Mouse (Mus musculus) testis, postnatal 14 days (tissue): ENCODE results near the gene Ccdc187.

Source experiments
- DNase-seq: peaks from one replicate; pipeline ENCODE4 v3.0.0; 2021; ENCODE audit warnings: low spot score

The Ccdc187 gene

DNA sequence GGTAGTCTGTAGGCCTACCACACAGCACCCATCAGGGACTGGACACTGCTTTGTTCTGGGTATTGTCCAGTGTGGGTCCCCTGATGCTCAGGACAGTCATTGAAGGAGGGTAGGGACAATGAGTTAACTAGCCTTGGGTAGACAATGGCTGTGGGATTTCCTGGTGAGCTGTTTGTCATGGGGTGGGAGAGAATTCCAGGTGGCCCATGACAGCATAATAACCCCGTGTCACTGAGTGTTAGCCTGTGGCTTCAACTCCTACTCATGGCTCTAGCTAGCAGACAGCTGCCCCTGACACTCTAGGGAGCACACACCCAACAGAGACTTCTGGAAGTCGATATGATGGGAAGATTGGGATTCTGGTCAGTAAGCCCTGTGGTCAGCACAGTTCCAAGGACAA, at the start of gene Ccdc187:
Gene Ccdc187 (minus strand): TSS at position 101 of the 400 bp plus-strand sequence.
- DNase-seq, result no peak

DNA sequence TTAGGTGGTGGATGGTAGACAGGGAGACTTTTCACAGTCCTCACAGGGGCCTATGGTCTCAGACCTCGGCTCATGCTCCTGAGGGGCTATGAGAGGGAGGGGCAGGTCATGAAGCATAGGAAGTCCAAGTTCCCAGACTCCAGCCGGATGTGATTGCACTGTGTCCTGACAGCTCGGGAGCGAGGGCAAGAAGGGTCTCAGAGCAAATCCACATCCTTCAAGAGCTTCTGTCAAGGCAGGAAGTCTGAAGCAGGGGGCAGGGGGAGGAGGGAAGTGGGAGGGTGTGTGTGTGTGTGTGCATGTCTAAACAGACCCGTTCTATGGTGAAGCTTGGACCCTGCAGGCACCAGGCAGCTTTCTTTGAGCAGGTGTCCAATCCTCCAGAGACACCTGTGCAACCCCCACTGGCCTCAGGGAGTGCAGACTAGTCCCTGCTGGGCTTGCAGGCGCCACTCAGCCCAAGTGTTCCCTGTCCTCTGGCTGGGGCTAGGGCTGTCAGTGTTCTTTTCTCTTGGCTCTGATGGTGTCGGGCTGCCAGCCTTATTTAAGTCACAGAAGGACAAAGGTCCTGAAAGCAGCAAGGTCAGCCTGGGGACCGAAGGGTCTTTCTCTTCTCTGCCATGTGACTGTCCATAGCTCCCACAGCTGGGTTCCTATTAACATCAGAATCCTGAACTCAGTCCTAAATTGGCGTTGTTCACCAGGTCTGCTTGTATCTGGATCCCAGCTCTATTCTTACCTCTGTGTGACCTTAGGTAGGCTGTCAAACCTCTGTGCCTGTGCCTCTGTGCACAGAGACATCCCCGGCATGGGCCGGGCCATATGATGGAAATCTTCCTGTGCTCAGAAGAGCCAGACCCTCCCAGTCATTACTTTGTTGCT, 48.5 kb upstream of the Ccdc187 start:
- DNase-seq, result no peak

DNA sequence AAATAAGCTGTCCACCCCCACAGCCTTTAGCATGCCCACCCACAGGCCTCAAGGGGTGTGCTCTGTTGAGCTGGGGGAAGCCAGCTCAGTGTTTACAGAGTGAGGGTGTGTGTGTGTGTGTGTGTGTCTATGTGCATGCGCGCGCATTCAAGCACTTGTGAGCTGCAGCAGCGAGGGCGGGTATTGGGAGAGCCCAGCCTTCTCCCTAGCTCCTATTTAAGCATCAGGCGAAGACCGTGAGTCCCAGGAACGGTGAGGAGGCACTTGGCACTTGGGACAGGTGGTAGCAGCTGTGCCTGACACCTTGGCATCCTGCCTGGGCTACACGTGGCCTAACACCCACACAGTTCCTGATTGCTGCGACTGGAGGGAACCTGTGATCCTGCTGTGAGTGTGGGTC, 47.7 kb upstream of the Ccdc187 start:
- peak; percentile 60 for DNase-seq

DNA sequence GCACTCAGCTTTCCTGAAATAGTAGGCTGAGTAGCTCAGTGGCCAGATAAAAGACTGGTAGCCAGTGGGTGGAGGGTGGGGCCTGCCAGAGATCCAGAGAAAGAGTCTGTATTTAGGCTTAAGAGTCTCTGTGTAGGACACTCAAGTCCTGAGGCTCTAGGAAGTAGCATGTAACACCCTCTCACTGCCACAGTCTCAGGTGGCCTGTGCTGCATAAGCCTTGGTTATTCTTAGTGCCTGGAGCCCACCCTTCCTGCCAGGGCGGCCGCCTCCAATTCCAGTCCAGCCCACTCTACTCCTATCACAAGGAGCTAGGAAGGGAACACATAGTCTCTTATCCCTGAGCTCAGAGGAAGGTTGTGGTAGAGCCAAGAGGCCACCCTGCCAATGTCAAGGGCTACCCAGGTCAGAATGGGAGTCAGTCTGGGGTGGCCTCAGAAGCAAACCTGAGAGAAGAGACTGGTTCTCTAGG, 47.2 kb upstream of the Ccdc187 start:
- DNase-seq, result no peak

DNA sequence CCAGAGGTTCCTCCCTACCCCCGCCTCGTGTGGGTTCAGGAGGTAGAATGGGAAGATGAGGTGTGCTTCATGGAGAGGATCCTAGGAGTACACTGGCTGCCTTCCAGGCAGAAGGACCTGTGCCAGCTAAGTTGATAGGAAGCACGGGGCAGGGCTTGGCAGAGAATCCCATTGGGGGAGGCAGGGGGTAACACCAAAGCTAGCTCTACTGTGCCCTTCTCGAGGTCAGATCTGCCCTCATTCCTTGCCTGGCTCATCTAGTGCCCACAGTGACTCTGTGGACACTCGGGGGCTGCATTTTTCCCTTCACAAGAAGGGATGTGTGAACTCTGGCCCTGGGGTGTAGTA, 44.8 kb upstream of the Ccdc187 start:
- peak; percentile 70 for DNase-seq

DNA sequence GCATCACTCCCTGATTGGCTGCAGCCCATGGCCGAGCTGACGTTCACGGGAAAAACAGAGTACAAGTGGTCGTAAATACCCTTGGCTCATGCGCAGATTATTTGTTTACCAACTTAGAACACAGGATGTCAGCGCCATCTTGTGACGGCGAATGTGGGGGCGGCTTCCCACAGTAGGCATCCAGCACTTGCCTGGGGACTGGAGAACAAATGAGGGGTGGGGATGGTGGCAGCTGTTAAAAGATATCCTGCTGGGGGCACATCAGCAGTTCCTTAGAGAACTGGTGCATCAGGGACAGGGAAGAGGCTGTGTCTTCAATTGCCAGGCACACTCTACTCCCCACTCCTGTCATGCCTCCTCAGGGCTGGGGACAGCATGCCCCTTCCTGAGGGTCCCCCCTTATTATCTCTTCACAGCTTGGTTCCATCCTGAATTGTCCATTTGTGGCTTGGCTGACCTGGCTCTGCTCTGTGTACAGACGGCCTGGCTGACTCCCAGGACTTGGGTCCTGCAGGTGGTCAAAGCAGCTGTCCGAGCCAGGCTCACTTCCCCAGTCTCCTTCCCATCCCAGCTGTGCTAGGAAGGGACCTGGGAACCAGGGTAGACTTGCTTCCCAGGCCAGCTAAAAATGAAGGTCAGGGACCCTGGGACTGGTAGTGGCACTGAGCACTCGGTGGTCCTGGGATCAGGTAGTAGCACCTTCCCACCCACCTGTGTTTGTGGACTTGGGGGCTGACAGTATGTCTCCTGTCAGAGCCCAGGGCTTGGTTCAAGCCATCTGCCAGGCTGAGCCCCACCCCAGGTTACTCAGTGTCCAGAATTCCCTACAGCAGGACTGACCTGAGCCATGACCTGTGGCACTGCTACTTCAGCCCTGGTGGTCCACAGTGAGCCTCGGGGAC, 44.2 kb upstream of the Ccdc187 start:
- DNase-seq, result no peak

DNA sequence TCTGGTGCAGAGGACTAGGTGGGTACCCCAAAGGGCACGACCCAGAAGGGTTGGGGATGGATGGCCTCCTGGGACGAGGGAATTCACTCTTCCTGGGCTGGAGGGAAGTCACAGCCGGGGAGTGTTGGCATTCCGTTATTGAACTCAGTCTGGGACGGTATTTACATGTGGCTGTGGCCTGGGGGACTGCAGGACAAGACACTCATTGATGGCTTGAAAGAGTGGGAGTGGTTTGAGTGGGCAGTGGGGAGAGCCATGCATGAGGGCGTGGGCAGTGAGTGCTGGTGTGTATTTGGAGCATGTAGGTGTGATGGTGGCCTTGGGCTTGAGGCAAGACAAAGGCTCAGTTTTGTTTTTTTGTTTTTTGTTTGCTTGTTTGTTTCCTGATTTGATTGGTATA, 36.3 kb upstream of the Ccdc187 start:
- DNase-seq, result no peak

DNA sequence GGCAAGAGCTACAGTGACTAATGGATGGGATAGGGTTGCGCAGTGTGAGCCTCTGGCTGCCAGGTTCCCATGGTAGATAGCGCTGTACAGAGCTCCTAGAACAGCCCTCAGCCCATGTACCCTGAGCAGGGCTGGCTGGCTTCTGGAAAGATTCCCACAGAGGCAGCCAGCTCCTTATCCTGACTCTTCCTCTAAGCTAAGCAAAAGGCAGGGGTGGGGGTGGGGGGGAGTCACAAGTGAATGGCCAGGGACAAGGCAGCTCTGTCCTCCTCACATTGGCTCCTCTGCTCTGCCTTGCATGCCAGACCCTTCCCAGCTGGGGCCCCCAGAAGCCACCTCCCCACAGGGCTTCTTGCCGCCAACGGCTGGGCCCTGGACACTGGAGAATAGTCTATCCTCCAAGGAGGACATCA, 35.7 kb upstream of the Ccdc187 start:
- no peak for DNase-seq

DNA sequence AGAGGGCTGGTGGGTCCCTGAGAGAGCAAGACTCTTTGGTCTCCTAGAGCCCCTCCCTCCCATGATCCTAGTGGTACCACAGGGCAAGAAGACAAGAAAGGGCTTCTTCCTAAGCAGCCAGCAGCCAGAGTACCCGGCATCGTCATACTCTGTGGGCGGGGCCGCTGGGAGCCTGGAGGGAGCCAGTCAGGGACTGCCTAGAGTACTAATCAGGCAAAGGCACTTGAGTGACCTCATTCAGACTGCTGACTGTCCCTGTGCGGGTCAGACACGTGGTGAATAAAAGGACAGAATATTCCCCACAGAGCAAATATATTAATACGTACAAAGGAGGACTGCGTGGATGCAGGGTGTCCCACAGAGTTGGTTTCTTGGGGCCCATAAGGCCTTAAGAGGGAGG, 35.0 kb upstream of the Ccdc187 start:
- no peak for DNase-seq

DNA sequence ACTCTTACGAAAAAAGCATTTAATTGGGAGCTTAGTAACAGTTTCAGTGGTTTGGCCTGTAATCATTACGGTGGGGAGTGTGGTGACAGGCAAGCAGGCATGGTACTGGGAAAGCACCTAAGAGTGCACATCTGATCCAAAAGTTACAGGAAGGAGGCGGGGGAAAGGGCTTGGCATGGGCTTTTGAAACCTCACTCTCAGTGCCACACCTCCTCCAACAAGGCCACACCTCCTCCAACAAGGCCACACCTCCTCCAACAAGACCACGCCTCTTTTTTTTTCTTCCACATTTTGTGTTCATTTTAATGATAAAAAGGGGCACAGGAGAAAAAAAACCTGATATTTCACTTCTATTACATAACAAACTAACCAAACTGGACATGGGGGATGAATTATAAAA, 33.5 kb upstream of the Ccdc187 start:
- no peak for DNase-seq

DNA sequence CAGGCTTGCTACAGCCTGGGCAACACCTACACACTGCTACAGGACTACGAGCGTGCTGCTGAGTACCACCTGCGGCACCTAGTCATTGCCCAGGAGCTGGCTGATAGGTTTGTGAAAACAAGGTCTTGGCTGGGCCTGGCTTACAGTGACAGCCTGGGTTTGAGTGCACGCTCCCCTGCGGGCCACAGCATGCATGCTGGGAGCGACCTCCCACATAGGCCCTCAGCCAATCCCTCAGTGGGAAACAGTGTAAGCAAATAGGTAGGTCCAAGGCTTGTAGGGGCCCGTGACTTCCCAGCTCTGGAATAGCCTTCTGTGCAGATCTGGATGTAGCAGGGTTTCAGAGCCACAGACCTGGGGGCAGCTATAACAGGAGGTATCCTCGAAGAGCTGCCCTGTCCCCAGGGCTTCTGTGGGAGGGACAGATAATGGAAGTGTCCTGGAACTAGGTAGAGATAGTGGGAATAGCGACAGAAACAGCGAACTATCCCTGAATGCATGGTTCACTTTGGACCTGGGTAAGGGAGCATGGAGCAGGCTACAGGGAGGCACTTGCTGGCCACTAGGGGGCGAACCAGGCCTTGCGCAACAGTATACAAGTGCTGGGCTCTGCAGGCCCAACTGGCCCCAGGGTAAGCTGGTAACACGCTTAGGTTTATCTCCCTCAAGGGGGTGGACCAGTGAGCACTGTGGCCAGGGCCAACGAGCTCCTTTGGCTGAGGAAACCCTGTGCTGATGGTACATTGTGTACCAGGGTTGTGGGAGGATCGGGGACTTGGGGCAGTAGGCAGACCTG, 31.2 kb upstream of the Ccdc187 start:
- DNase-seq, result peak; percentile 63

DNA sequence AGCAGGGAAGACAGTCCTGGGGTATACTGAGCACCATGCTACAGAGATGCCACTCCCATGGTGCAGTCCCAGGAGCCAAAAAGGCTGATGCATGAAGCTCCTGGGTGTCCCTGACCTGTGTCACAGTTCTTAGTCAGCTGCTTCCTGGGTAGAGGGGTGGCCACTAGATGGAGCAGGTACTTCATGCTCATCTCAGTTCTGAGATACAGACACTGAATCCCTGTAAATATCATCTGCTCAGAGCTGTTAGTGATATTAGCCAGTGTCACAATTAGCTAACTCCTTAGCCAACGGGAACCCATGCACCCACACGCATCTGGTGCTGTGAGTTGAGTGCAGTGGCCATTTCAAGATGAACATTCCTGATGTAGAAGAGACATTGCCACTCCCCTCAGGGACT, 30.6 kb upstream of the Ccdc187 start:
- DNase-seq, result no peak

DNA sequence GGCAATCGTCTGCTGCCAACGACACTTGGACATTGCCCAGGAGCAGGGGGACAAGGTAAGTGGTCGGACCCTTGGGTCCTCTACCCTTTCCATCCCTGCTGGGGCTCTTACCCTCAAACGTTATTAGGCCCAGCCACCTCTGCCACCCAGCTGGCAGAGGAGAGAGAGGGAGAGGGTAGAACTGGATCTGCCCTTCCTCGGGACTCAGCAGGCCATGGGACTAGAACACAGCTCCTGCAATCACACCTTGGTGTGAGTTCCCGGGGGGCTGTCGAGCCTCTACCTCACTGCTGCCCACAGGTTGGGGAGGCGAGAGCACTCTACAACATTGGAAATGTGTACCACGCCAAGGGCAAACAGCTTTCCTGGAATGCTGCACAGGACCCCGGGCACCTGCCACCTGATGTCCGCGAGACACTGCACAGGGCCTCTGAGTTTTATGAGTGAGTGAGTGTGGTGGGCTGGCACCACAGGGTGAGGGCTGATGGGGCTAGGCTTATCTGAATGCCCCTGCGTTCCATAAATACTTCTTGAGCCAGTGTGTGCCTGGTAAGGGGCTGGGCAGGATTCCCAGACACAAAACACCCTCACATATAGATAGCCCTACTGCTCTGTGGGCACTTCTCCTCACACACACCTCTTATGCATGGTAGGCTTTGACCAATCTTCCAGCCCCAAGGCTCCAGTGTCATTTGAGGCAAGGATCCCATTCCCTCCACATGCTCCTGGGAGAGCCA, 29.4 kb upstream of the Ccdc187 start:
- no peak for DNase-seq

DNA sequence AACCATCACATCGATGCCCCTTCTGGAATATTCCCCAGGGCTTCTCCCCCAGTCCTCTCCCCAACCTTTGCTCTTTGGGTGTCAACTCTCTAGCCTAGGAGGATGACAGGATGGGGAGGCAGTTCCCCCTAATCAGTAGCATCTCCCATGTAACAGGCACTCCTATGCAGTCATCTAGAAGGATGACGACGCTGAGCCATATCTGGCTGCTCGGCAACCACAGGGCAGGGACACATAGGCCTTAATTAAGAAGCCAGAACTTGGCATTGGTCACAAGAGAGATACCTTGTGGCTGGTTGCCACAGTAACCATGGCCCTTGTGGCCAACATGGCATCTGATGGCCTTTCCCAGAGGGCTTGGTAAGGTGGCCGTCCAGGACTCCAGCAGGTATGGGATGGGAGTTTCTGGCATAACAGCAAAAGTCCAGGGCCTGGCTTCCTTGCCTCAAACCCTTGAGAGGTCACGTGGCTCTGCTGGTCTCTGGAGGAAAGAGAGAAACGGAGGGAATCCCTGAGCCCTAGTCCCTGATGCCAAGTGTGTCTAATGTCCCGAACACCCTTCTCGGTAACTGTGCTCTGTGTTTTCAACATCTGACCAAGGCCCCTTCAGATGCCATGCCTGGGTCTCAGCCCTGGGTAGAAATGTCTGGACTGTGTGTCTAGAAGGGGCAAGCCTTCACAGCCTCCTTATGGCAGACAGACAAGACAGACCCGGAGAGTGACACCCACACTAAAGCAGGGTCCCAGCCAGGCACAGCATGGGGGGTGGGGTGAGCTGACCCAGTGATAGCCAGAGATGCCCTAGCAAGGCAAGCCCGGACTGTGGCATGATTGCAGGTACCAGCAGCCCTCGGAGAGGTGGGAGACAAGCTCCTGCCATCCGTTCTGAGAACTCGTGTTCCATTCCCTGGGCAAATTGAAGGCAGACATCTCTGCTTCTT, 26.2 kb upstream of the Ccdc187 start:
- no peak for DNase-seq

DNA sequence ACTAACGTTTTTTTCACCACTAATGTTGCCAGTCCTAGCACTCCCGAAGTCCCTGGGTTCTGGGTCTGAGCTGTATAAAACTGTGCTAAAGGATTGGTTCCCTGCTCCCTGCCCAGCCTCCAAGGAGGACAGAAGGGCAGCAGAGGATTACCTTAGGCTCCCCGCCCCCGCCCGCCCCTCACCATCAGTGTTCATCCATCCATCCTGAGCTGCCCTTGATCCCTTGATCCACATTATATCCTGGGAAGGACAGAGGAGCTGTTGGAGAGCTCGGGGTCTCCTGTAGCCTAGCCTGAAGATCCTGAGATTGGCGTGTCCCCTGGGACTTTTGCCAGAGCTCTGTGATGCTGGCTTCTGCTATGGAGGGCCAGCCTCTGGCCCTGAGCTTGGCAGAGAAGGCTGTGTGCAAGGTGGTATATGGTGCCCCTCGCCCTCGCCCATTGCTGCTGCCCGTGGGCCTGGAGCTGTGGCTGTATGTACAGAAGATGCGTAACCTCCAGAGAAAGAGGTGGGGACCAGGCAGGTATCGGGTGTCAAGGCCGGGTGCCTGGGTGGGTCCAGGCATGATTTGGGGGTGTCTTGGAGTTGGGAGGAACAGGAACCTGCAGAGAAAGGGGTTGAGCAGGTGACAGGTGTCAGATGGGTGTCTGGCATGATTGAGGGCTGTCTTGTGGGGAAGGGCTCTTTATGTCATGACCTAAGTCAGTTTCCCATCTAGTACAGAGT, 25.3 kb upstream of the Ccdc187 start:
- no peak for DNase-seq

DNA sequence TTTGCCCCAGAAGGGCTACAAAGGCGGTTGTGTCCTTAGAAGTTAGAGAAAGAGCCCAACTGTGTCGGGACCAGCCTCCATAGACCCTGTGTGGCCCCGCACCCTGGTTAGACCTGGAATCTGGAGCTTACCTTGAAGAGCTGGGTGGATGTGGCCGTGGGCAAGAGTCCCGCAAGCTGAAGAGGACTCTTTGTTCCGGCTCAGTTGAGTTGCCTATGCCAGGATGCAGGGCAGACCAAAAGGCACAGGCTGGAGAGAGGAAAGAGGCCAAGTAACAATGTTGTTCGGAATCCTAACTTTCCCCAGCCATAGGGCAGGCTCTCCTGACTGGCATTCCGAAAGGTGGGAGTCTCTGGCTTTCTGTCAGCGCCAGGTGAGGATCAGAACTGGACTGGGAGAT, 24.8 kb upstream of the Ccdc187 start:
- DNase-seq, result no peak

DNA sequence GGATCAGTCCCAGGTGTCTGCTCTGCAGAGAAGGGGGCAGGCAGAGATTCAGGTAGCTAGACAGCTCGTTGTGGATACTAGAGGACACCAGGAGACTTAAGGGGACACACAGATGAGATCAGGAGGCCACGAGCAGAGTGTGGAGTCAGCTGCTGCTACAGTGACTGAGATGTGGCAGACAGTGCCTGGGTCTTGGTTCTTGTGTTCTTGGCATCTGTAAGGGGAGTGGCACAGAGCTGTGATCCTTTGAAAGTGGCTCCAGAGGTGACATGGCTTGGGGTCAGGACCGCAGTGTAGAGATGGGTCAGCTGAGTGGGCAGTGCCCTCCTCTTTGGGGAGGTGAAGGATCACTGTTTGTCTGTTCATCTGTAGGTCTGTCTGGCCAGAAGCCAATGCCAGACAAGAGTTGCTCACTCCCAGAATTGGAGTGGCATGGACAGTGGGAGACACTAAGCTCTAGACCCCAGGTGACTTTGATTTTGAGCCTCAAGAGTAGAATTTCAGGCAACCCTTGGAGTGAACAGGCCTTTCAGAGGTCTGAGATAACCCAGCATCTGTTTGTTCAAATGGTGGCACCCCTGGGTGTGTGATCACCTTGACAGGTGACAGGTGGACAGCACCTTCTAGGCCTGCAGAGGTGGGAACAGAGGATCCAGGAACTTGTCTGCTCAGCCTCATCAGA, 23.8 kb upstream of the Ccdc187 start:
- no peak for DNase-seq

DNA sequence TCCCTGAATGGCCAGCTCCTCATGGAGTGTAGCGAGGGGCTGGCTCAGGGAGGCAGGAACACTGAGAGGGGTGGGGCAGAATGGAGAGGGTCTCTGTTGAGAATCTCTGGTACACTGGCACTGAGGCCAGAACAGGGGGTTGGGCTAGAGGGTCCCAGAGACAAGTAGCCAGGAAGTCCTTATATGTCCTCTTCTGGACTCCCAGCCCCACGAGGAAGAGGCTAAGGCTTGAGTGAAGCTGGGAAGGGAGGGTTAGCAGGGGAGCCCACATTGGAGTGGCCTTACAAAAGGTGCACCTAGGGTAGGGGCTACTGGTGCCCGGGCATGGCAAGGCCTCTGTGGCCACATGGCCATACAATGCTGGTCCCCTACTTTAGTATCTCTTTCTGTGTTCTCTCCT, 23.0 kb upstream of the Ccdc187 start:
- DNase-seq, result no peak

DNA sequence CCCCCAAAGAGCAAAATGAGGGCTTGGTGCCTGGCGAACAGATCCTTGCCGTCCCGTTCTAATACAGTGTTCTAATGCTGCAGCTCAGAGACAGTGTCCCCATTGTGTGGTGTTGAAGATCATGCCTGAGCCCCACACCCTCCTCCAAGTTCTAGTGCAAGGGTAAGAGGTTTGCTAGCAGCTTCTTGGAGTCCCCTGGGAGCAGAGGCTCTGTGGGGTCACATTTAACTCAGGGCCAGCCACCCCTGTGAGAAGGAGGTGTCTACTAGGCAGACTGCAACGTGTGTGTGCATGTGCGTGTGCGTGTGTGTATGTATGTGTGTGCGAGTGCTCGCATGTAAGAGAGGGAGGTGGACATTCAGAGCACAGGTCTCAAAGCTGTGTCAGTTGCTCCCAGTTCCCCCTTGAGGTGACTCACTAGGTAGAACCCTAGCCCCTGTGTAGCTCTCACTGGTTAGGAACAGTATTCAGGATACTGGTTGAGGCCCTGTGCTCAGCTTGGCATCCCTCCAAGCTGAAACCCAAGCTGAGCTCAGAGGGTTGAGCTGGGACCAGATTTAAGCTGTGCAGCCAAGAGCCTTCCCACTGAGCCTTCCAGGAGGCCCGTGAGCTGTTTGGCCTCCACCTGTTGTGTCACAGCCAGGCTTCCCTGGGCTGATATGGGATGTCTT, 22.4 kb upstream of the Ccdc187 start:
- DNase-seq, result no peak
